Mouse (Mus musculus): ENCODE results near the gene Hoxd9. TPM values are rescaled to one million over a fixed set of nuclear protein-coding genes. Genes with fewer than 3 reads are reported as not detected.

Hoxd9 gene
- polyA plus RNA-seq, 1 experiment = not detected

GRCm38 (mm10) chr2:74708676-74709075 is 11.1 kb downstream of the Hoxd9 start:
- Histone ChIP-seq H3K27ac (replicated peaks; ENCODE audit: low read depth, low read length) (no peak overlapping the region), H3K4me1 (ENCODE audit: control insufficient read depth, insufficient read depth, insufficient read length, low read length) (peaks cover 2% of the 10 kb centered on the region; the same call in 1 of the 2 replicates), H3K4me3 (ENCODE audit: insufficient read depth, low read depth, low read length) (no peak overlapping the region)

DNA sequence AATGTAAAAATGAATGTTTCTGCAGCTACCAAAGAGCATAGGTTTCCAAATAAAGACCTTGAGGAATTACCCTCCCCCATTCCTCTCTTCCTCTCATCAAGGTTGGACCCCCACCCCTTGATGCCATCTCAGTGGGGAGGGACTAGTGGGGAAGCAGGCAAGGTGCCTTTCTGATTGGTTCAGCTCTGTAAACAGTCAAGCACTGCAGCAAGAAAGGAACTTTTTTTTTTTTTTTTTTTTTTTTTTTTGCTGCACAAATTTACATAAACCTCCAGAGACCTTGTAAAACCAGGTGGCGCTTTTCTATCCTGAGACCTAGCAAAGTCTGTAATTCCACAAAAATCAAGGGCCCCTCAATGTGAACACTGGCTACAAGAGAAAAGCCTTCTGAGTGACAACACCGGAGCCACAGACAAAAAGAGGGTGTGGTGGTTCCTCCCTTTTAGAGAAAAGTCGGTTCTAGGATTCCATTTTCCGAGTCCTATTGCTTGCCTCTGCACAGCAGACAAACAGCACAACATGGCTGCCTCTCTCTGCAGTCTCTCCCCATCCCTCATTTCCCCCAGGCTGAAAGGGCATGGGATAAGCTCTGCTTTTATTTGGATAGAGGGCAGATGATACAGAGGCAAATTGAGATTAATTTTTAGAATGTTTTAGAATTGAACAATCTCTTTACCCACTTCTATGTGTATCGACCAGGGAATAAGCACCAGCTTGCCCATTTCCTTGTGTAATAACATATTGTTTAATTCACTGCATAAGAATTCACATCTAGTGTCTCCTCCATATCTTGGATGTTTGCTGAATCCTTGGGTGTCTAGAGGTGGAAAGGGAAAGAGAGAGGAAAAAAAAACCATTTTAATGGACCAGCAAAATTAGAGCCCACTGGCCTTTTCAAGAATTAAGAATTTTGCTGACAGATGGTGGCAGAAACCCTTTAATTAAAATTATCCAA is 12.2 kb downstream of the Hoxd9 start:
- Histone ChIP-seq H3K4me1 (ENCODE audit: control insufficient read depth, insufficient read depth, insufficient read length, low read length) (peaks cover 2% of the 10 kb centered on the region; the same call in 1 of the 2 replicates), H3K27ac (replicated peaks; ENCODE audit: low read depth, low read length) (no peak overlapping the region), H3K4me3 (ENCODE audit: insufficient read depth, low read depth, low read length) (no peak overlapping the region)

DNA sequence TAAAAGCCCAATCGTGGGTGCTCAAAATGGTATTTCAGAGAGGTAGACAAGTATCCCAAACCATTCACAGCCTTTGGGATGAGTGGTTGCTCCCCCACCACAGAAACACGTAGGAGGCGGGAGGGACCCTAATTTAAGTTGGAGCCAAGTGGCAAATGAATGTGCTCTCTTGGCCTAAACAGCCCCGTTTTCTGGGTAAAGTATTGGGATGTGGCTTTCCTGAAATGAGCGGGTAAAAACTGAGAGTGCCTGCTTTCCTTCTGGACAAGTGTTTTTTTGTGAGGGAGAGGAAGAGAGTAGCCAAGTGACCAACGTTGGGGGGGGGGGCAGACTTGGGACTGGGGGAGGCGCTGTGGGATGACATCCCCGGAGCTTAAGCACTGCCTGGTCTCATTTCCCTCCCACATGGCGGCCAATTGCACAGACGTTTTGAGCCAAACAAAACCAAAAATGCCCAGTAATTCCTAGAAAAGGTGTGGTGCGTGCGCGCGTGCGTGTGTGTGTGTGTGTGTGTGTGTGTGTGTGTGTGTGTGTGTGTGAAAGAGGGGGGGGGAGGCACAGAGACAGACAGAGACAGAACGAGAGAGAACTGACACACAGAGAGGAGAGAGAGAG is 13.5 kb downstream of the Hoxd9 start:
- Histone ChIP-seq H3K4me3 (ENCODE audit: insufficient read depth, low read depth, low read length) (peak overlapping the region; percentile 77), H3K4me1 (ENCODE audit: control insufficient read depth, insufficient read depth, insufficient read length, low read length) (peaks cover 2% of the 10 kb centered on the region; the same call in 1 of the 2 replicates)

GRCm38 (mm10) chr2:74711721-74712621 is 14.4 kb downstream of the Hoxd9 start, which contains the start of the genes Hoxd3 and Hoxd4:
TSS of gene Hoxd3 (plus strand) at chr2:74711927.
TSS of gene Hoxd4 (plus strand) at chr2:74711929.
- H3K27ac ChIP-seq (replicated peaks; ENCODE audit: low read depth, low read length) = peak within 1 kb of the TSS; percentile 91
- H3K4me3 ChIP-seq (ENCODE audit: insufficient read depth, low read depth, low read length) = peak within 1 kb of the TSS; percentile 77
- peaks cover 2% of the 10 kb centered on the region; the same call in 1 of the 2 replicates for H3K4me1 ChIP-seq (ENCODE audit: control insufficient read depth, insufficient read depth, insufficient read length, low read length)

More for the DNA sequence above, 13.5 kb downstream of the Hoxd9 start:
- peak overlapping the region; percentile 91 for H3K27ac ChIP-seq (replicated peaks; ENCODE audit: low read depth, low read length)

- Histone ChIP-seq H3K4me1 (ENCODE audit: control insufficient read depth, insufficient read depth, insufficient read length, low read length) (no peaks in the 10 kb centered on the region), H3K4me3 (ENCODE audit: insufficient read depth, low read depth, low read length) (peak overlapping the region; percentile 39; the same call in 1 of the 2 replicates), H3K27ac (replicated peaks; ENCODE audit: low read depth, low read length) (peak overlapping the region; percentile 46; the same call in 1 of the 2 replicates)
These were observed 16.0 kb downstream of the Hoxd9 start for GRCm38 (mm10) chr2:74713239-74714150.

GRCm38 (mm10) chr2:74714156-74714789 is 16.7 kb downstream of the Hoxd9 start:
- Histone ChIP-seq H3K4me1 (ENCODE audit: control insufficient read depth, insufficient read depth, insufficient read length, low read length) (no peaks in the 10 kb centered on the region), H3K4me3 (ENCODE audit: insufficient read depth, low read depth, low read length) (peak overlapping the region; percentile 39; the same call in 1 of the 2 replicates), H3K27ac (replicated peaks; ENCODE audit: low read depth, low read length) (peak overlapping the region; percentile 46)

DNA sequence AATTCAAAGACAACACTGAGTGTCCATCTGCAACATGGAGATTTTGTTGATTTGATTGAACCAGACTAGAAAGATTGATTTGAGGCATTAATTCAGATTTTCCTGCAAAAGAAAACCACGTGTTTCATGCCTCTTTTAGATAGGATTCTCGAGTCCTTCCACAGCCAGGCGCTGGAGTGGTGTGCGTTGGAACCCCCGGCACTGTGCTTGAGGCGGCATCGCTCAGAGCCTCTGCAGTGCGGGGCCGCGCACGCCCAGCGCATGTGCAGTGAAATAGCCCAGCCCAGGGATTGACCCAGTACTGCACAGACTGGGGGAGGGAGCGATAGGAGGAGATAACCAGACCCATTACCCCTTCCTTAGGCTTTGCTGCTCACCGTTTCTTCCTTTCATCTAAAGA is 17.4 kb downstream of the Hoxd9 start:
- H3K4me3 ChIP-seq (ENCODE audit: insufficient read depth, low read depth, low read length) = peak overlapping the region; percentile 39
- 0 out of 2 replicates have a peak overlapping the region, but pooled peaks have one; percentile 24 for H3K27ac ChIP-seq (replicated peaks; ENCODE audit: low read depth, low read length)
- H3K4me1 ChIP-seq (ENCODE audit: control insufficient read depth, insufficient read depth, insufficient read length, low read length) = no peaks in the 10 kb centered on the region; the same call in 1 of the 2 replicates

- H3K4me3 ChIP-seq (ENCODE audit: insufficient read depth, low read depth, low read length) = peak overlapping the region; percentile 49
- H3K27ac ChIP-seq (replicated peaks; ENCODE audit: low read depth, low read length) = no peak overlapping the region
- no peaks in the 10 kb centered on the region; the same call in 1 of the 2 replicates for H3K4me1 ChIP-seq (ENCODE audit: control insufficient read depth, insufficient read depth, insufficient read length, low read length)
These were observed 18.1 kb downstream of the Hoxd9 start for GRCm38 (mm10) chr2:74715504-74716241.

DNA sequence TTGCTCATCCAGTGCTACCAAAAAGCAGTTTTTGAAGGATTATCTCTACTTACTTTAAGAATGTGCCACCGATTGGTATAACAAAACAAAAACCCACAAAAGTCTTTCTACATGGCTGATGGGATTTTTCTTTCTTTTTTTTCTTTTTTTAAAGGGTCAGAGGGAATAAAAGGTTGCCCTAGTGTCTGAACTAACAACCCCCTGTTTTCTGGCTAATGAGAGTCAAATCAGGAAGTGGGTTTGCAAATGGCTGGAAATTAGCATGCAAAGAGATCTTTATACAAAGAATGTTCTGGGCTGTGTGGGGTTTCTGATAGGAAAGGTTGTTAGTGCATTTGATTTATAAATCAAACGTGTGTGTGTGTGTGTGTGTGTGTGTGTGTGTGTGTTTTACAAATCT is 22.9 kb downstream of the Hoxd9 start:
- H3K4me1 ChIP-seq (ENCODE audit: control insufficient read depth, insufficient read depth, insufficient read length, low read length) = peaks cover 5% of the 10 kb centered on the region; the same call in 1 of the 2 replicates
- no peak overlapping the region for H3K4me3 ChIP-seq (ENCODE audit: insufficient read depth, low read depth, low read length)
- H3K27ac ChIP-seq (replicated peaks; ENCODE audit: low read depth, low read length) = no peak overlapping the region

DNA sequence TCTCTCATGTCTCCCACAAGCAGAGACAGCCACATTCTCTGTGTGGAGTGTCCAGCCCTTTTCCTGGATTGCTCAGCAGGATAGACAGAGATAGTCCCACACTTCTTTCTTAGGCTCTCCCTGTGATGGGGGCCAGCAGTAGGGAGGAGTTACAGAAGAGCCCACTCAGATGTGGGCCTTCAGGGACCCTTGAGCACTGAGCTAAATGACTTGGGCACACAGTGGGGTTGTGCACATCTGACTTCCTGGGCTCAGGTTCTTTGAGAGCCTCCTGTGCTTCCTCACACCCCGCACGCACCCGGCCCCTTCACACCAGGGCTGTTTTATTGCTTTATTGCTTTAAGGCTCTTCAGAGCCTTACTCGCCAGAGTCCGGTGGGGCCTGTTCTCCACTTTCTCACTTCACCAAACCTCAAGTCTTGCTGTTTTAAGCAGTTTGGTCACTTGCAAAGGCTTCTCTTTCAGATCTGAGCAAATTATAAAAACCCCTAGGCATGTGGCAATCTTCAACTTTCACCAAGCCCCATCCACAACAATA is 23.5 kb downstream of the Hoxd9 start:
- no peak overlapping the region for H3K27ac ChIP-seq (replicated peaks; ENCODE audit: low read depth, low read length)
- no peak overlapping the region for H3K4me3 ChIP-seq (ENCODE audit: insufficient read depth, low read depth, low read length)
- peaks cover 5% of the 10 kb centered on the region; the same call in 1 of the 2 replicates for H3K4me1 ChIP-seq (ENCODE audit: control insufficient read depth, insufficient read depth, insufficient read length, low read length)

DNA sequence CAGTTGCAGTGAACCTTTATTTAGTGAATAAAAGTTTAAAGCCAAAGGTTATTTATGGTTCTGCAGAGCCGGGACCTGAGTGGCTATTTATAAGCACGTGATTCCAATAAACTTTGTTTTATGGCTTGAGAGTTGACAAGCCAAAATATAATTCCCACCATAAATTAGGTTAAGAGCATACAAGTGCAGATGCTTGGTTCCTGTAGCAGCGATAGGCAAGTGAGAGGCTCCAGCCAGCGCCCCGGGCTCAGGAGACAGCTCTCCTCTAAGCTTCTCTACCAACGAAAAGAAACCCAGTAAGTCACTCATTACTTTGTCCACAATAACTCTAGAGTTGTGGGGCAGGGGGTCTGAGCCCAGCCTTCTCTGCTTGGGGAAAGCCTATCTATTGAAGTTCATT is 24.4 kb downstream of the Hoxd9 start:
- Histone ChIP-seq H3K4me3 (ENCODE audit: insufficient read depth, low read depth, low read length) (no peak overlapping the region), H3K27ac (replicated peaks; ENCODE audit: low read depth, low read length) (no peak overlapping the region), H3K4me1 (ENCODE audit: control insufficient read depth, insufficient read depth, insufficient read length, low read length) (peaks cover 5% of the 10 kb centered on the region)

GRCm38 (mm10) chr2:74722949-74723348 is 25.4 kb downstream of the Hoxd9 start:
- Histone ChIP-seq H3K4me3 (ENCODE audit: insufficient read depth, low read depth, low read length) (no peak overlapping the region), H3K4me1 (ENCODE audit: control insufficient read depth, insufficient read depth, insufficient read length, low read length) (peaks cover 5% of the 10 kb centered on the region), H3K27ac (replicated peaks; ENCODE audit: low read depth, low read length) (no peak overlapping the region)

All from brown adipose tissue, adult 24 weeks (tissue).